Mouse (Mus musculus) forebrain, embryonic 11.5 days (tissue): ENCODE data around the gene Cep295nl. TPM values are rescaled to one million over a fixed set of nuclear protein-coding genes. Genes with fewer than 3 reads are reported as not detected.

Source experiments
- ATAC-seq: fragments of 200-750 bp; cut with Nextera tagmentation; replicated peaks from 2 replicates; pipeline ENCODE4 v1.8.0; 2017; ENCODE audit warnings: moderate TSS enrichment; ENCODE audit not compliant: low FRiP score
- DNase-seq: peaks from one replicate; pipeline ENCODE4 v3.0.0-alpha.2; 2017; ENCODE audit warnings: low spot score
- H3K27ac ChIP-seq: fragments of 300-500 bp; sonication (generic); 2 replicates; pipeline ENCODE4 v1.5.1; 2014; ENCODE audit warnings: low read depth, low read length
- H3K27me3 ChIP-seq: fragments of 300-500 bp; sonication (generic); 2 replicates; pipeline ENCODE4 v1.6.1; 2014; ENCODE audit warnings: mild to moderate bottlenecking, low read length, mixed read lengths; ENCODE audit not compliant: control insufficient read depth, insufficient read depth
- H3K36me3 ChIP-seq: fragments of 300-500 bp; sonication (generic); 2 replicates; pipeline ENCODE4 v1.6.1; 2014; ENCODE audit warnings: mild to moderate bottlenecking, low read length, moderate library complexity, mixed read lengths; ENCODE audit not compliant: control insufficient read depth, insufficient read depth
- H3K4me1 ChIP-seq: fragments of 300-500 bp; sonication (generic); replicated peaks from 2 replicates; pipeline ENCODE4 v1.6.1; 2014; ENCODE audit warnings: low read length, mixed read lengths; ENCODE audit not compliant: control insufficient read depth, insufficient read depth
- H3K4me2 ChIP-seq: fragments of 300-500 bp; sonication (generic); 2 replicates; pipeline ENCODE4 v1.6.1; 2014; ENCODE audit warnings: low read depth, mild to moderate bottlenecking, low read length, moderate library complexity, mixed read lengths; ENCODE audit not compliant: severe bottlenecking
- H3K4me3 ChIP-seq: fragments of 300-500 bp; sonication (generic); 2 replicates; pipeline ENCODE4 v1.5.1; 2014; ENCODE audit warnings: low read depth, low read length
- H3K9ac ChIP-seq: fragments of 300-500 bp; sonication (generic); 2 replicates; pipeline ENCODE4 v1.6.1; 2014; ENCODE audit warnings: low read length
- H3K9me3 ChIP-seq: fragments of 300-500 bp; sonication (generic); 2 replicates; pipeline ENCODE4 v1.6.1; 2016; ENCODE audit warnings: low read length, mixed read lengths; ENCODE audit not compliant: control insufficient read depth
- WGBS: fragments of 180-500 bp; shearing (Covaris S2); extraction: QIAGEN DNeasy Blood & Tissue Kit; methylation state at CpG from one replicate; pipeline ENCODE4 v1.1.7; 2014; 5-methylcytosine and 5-hydroxymethylcytosine counted together
- polyA plus RNA-seq: library from polyadenylated mRNA; unstranded; fragments of >200 nt; fragmentation: Nextera tagmentation; extraction: Ambion mirVana; gene quantifications from 2 replicates; pipeline ENCODE4 v1.2.1, GENCODE M21; 2014

Gene Cep295nl
- polyA plus RNA-seq, 1 experiment from 2014 or later: 0.44 TPM

- whole genome bisulfite sequencing: 68% methylated on average over 5 of the region's 5 CpGs
- H3K27ac ChIP-seq: no peak overlapping the region
Measured at GRCm38 (mm10) chr11:118348877-118349276, 6.6 kb upstream of the Cep295nl start.

DNA sequence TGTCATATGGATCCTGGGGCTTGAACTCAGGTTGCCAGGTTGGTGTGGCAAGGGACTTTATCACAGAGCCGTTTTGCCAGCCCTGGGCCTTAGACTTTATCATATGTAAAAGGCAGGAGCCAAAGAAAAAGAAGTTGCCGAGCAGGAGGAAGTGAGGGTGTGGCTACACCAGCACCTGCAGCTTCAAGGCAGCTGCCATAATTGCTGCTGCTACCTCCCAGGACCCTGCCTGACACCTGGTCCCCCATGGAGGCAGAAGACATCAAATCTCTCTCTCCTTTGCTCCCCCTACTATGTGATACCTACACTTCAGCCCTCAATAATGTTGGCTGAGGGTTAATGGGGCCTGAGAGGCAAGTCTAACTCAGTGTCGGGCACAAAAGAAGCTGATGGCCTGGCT lies 6.1 kb upstream of the Cep295nl start:
- Histone ChIP-seq H3K27me3 (no peaks in the 10 kb centered on the region), H3K4me3 (no peak overlapping the region), H3K4me1 (peaks cover 4% of the 10 kb centered on the region; the same call in 1 of the 2 replicates), H3K27ac (no peak overlapping the region), H3K36me3 (no peaks in the 10 kb centered on the region), H3K4me2 (no peak overlapping the region), H3K9ac (no peak overlapping the region), H3K9me3 (no peaks in the 10 kb centered on the region)
- WGBS: 80% methylated on average over 3 of the region's 3 CpGs
- no peak for ATAC-seq
- no peak for DNase-seq

More at GRCm38 (mm10) chr11:118348877-118349276, 6.6 kb upstream of the Cep295nl start:
- Histone ChIP-seq H3K4me1 (peaks cover 8% of the 10 kb centered on the region; the same call in 1 of the 2 replicates), H3K4me3 (no peak overlapping the region), H3K27me3 (no peaks in the 10 kb centered on the region), H3K4me2 (no peak overlapping the region), H3K9ac (no peak overlapping the region), H3K36me3 (no peaks in the 10 kb centered on the region), H3K9me3 (no peaks in the 10 kb centered on the region)
- ATAC-seq: no peak
- DNase-seq: no peak

- Histone ChIP-seq H3K9me3 (no peaks in the 10 kb centered on the region), H3K27ac (no peak overlapping the region), H3K27me3 (no peaks in the 10 kb centered on the region), H3K4me2 (no peak overlapping the region), H3K4me1 (0 out of 2 replicates have a peak, but pooled peaks cover 2% of the 10 kb centered on the region), H3K4me3 (no peak overlapping the region), H3K36me3 (no peaks in the 10 kb centered on the region), H3K9ac (no peak overlapping the region)
- ATAC-seq (no peak), DNase-seq (no peak)
- 91% methylated on average over 12 of the region's 12 CpGs for WGBS
Measured at GRCm38 (mm10) chr11:118347911-118348310, 5.6 kb upstream of the Cep295nl start.

- ATAC-seq (no peak), DNase-seq (no peak)
- no peaks in the 10 kb centered on the region for H3K27me3 ChIP-seq
- no peak overlapping the region for H3K9ac ChIP-seq
- no peak overlapping the region for H3K27ac ChIP-seq
- 91% methylated on average over 2 of the region's 2 CpGs for WGBS
- H3K36me3 ChIP-seq: no peaks in the 10 kb centered on the region
- no peak overlapping the region for H3K4me2 ChIP-seq
- H3K4me3 ChIP-seq: no peak overlapping the region
- no peaks in the 10 kb centered on the region for H3K9me3 ChIP-seq
- peaks cover 7% of the 10 kb centered on the region for H3K4me1 ChIP-seq
Measured at GRCm38 (mm10) chr11:118347391-118347790, 5.1 kb upstream of the Cep295nl start.

GRCm38 (mm10) chr11:118346395-118347096 lies 4.2 kb upstream of the Cep295nl start:
- Histone ChIP-seq H3K4me2 (no peak overlapping the region), H3K9ac (no peak overlapping the region), H3K27me3 (no peaks in the 10 kb centered on the region), H3K9me3 (no peaks in the 10 kb centered on the region), H3K4me1 (peaks cover 15% of the 10 kb centered on the region), H3K27ac (no peak overlapping the region), H3K4me3 (no peak overlapping the region), H3K36me3 (no peaks in the 10 kb centered on the region)
- DNase-seq (no peak), ATAC-seq (no peak)
- WGBS: 89% methylated on average over 8 of the region's 8 CpGs

DNA sequence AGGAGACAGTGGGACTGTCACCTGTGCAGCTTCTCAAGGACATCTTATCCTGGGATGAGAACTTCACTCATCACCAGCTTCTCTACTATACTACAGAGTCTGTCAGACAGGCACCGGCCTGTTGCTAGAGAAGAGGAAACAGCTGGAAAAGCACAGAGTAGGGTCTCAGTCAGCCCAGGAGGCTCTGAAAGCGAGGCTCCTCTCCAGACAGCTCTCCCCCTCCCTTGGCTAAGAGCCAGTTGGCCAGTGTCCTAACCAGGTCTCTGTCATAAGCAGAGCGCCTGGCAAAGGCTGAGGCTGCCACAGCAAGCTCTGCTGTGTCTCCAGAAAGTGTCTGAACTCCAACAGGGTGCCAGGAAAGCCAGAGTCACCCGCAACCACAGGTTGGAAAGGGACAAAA lies 3.4 kb upstream of the Cep295nl start:
- 83% methylated on average over 4 of the region's 4 CpGs for WGBS
- no peak for ATAC-seq
- H3K4me1 ChIP-seq: peaks cover 15% of the 10 kb centered on the region

DNA sequence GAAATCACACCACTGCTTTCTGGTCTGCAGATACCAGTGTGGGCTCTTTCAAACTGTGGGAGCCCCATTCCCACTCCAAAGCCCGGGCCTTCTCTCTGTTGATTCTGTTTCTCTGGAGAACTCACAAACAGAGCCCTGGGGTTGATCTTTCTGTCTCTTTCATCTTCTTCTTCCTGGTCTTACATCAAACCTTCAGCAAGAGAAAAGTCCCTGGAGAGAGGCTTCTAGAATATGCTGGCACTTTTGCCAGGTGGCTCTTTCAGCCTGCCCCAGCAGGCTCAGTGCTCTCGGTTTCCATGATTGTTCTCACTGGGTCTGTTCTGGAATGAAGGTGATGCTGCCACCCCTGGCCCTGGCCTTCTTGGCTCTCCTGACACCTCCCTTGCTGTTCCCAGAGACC lies 1.3 kb upstream of the Cep295nl start:
- H3K9me3 ChIP-seq: no peaks in the 10 kb centered on the region
- H3K27ac ChIP-seq: 0 out of 2 replicates have a peak overlapping the region, but pooled peaks have one; percentile 18
- no peaks in the 10 kb centered on the region for H3K36me3 ChIP-seq
- 92% methylated on average over 2 of the region's 2 CpGs for WGBS
- DNase-seq (no peak), ATAC-seq (no peak)
- H3K9ac ChIP-seq: no peak overlapping the region
- no peak overlapping the region for H3K4me3 ChIP-seq
- H3K4me2 ChIP-seq: no peak overlapping the region
- H3K27me3 ChIP-seq: no peaks in the 10 kb centered on the region
- peaks cover 15% of the 10 kb centered on the region for H3K4me1 ChIP-seq

More for the DNA sequence above, 3.4 kb upstream of the Cep295nl start:
- no peak overlapping the region for H3K9ac ChIP-seq
- H3K27me3 ChIP-seq: no peaks in the 10 kb centered on the region
- no peaks in the 10 kb centered on the region for H3K9me3 ChIP-seq
- H3K4me3 ChIP-seq: no peak overlapping the region
- no peak overlapping the region for H3K4me2 ChIP-seq
- no peak for DNase-seq
- H3K27ac ChIP-seq: no peak overlapping the region
- no peaks in the 10 kb centered on the region for H3K36me3 ChIP-seq

DNA sequence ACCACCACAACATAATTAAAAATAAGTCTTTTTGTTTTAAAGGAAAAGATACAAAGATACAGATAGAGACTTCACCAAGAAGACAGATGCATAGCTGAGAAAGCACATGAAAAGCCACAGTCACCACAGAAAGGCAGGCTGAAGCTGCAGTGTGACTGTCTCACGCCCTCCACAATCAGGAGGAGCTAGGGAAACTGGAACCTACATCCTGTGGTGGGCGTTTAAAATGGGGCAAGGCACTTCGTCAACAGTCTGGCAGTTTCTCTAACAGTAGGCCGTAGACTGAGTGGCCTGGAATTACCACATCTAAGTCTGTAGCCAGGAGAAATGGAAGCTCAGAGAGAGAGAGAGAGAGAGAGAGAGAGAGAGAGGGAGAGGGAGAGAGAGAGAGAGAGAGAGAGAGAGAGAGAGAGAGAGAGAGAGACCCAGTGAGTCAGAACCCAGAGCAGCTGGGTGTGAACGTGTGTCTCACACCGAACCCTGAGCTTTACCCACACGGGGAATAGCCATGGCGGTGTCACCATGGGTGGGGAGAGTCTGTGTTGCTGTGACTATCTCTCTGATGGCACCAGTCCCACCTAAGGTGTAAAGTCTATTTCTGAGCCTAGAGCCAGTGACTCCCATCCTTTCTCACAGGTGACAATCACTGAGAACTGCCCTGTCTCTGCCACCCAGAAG lies 4.7 kb downstream of the Cep295nl start:
- DNase-seq (no peak), ATAC-seq (no peak)
- Histone ChIP-seq H3K36me3 (no peaks in the 10 kb centered on the region; the same call in 1 of the 2 replicates), H3K4me1 (peaks cover 10% of the 10 kb centered on the region), H3K4me2 (no peak overlapping the region), H3K9me3 (no peaks in the 10 kb centered on the region), H3K4me3 (no peak overlapping the region), H3K27me3 (no peaks in the 10 kb centered on the region), H3K27ac (no peak overlapping the region), H3K9ac (no peak overlapping the region)
- 86% methylated on average over 8 of the region's 8 CpGs for whole genome bisulfite sequencing
